Mouse (Mus musculus) urinary bladder, postnatal 4 days (tissue): ENCODE measurements around the gene Sar1b.

Source experiments
- DNase-seq, 2 experiments: peaks; one replicate each; pipeline ENCODE4 v3.0.0; 2021 to 2022; ENCODE audit warnings: low spot score in 2 of 2

The Sar1b gene

GRCm38 (mm10) chr11:51824867-51825424 lies 61.5 kb downstream of the Sar1b start:
- DNase-seq = no peak

- no peak for DNase-seq
Measured at GRCm38 (mm10) chr11:51831962-51832909, 68.7 kb downstream of the Sar1b start.

DNA sequence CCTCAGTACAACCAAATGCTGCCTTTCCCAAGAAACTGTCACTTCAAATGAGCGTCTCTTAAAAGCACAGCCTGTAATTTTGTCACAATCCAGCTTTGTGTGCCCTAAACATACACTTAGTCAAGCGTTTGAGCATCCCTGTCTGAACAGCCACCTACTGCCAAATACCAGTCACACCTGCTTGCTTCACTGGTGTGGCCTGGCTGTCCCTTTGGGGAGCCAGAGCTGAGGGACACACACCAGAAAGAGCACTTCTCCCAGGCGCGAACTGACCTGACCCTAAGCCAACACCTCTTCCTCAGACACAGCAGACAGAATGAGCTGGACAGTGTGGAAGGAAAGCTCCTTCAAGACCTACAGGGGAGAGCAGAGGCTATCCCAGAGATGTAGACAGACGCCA lies 69.5 kb downstream of the Sar1b start:
- DNase-seq = no peak

DNA sequence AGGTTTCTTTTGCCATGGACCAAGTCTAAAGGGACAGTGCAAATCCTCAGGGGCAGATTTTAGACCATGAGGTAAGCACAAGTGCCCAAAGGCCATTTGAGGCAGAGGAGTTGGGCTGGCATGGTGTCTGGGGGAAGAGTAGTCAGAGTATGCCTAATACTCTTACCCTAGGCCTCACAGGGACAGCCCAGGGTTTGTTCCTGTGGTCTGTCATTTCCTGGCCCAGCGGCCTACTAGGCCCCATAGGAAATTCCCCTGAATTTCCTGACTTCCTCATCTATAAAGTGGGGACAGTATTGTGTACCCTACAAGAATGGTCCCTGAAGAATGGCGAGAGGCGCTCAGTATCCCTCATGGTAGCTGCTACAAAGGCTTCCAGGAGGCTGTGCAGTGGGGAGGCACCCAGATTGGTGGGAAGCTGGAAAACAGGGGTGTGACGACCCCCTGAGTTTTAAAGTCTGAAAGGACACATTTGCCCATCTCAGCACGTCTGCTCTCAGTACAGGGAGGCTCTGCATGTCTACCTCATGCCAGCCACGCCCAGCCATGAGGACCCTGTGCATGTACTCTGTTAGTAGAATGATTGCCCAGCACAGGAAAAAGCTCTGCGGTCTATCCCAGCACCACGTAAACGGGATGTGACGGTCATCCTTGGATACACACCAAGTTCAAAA lies 70.0 kb downstream of the Sar1b start:
- no peak for DNase-seq

DNA sequence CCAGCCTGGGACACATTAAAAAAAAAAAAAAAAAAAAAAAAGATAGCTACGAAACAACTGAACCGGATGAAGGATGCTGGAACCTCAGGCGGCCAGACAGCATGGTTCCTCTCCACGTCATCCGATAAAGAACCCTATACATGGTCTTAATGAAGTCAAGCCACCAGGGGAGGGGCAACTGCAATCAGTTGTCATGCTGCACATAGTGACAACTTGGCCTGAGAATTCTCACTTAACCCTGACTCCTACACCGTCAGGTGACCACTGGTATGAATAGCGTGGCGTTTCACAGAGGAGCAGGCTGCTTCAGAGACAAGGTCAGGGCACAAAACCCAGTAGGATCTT lies 70.6 kb downstream of the Sar1b start:
- no peak for DNase-seq

GRCm38 (mm10) chr11:51835598-51835997 lies 72.1 kb downstream of the Sar1b start:
- no peak for DNase-seq

- no peak for DNase-seq
Measured at GRCm38 (mm10) chr11:51836506-51836905, 73.0 kb downstream of the Sar1b start.

DNA sequence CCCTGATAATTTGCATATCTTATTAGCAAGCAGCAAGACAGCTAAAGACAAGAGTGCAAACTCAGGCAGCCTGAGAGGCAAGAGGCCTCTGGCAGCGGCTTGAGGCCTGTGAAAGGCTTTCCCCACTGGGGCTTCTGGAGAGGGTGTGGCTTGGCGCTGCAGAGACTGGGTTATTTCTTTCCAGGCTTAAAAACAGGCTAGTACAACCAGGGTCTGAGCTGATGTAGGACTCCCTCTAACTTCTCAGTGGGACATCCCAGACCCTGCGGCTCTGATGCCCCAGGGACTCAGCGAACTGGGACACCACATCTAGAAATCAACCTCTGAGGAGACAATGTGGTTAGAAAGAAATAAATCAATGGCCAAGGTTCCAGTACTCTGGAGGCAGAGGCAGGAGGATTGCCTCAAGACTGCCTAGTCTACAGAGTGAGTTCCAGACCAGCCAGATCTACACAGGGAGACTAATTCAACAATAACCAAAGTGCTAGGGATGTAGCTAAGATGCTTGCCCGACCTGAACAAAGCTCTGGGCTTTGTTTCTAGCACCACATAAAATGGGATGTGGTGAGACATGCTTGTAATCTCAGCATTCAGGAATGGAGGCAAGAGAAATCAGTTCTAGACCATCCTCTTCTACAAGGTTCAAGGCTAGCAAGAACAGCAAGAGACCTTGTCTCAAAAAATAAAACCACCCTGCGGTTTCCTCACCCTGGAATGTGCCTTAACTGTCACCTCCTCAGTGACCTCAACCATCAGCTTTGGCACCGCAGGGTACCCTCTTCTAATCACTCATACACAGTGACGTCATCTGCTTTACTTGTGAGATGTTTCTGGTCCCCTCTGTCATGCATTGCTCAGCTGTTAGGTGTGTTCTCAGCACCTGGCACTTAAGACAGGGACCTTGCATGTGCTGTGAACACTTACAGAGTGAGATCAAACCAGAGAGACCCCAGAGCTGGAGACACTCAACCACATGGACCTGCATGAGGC lies 74.0 kb downstream of the Sar1b start:
- DNase-seq = no peak

DNA sequence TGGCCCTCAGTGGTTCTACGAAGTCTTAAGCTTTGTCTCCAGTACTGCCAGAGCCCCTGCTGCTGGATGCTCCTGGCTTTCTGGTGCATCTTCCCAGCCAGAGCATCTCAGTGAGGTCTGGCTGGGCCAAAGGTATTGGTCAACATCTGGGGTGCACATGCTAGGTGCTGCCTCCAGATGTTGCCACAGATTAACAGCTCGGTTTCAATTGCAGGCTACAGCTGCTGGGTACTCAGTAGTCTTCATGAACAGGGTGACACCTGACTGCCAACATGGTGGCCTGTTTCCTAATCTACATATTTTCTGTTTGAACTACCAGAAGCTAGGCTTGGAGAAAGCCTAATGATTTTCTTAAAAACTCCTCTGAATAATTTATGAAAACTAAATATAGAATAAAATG lies 75.6 kb downstream of the Sar1b start:
- no peak for DNase-seq

GRCm38 (mm10) chr11:51839973-51840372 lies 76.5 kb downstream of the Sar1b start:
- no peak for DNase-seq

DNA sequence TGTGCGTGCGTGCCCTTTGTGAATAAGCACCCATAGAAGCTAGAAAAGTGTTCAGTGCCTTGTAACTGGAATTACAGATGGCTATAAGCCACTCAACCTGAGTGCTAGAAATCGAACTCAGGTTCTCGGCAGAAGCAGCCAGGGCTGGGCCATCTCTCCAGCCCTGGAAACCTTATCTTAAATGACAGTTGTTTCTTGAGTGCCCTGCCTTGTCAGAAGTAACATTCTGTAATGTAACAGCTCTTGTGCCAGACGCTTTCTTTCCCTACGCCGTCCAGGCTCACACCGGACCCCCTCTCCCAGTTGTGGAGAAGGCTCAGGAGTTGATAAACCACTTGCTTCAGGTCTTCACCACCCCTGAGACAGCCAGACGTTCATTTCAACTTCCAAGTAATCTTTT lies 77.2 kb downstream of the Sar1b start:
- DNase-seq = no peak

DNA sequence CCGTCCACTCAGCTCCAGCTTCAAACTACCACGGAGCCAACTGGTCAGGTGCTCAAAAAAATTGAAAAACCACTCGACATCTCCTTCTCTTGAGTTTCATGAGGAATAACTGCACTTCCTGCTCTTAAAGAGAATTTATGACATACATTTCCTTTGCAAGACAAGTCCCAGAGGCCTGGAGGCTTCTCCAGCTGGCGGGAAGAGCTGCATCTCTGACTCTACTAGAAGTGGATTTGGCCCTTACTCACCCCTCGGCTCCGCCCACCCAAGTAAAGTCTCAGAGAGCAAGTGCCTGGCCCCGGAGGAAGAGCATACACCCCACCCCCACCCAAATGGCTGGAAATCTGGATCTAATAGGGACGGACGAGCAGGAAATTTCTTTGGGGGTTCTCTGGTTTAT lies 77.7 kb downstream of the Sar1b start:
- no peak for DNase-seq
